Mouse (Mus musculus): ENCODE measurements around the gene Phkb. TPM values are rescaled to one million over a fixed set of nuclear protein-coding genes. Genes with fewer than 3 reads are reported as not detected.

Gene Phkb
- polyA plus RNA-seq, 1 experiment from 2014 or later = 43.3 TPM

- no peak for ATAC-seq (ENCODE audit: extremely low read depth, insufficient number of reproducible peaks, low FRiP score, low TSS enrichment)
- Histone ChIP-seq H3K9me3 (no peaks in the 10 kb centered on the region), H3K4me3 (no peak overlapping the region), H3K27ac (replicated peaks) (no peak overlapping the region), H3K27me3 (replicated peaks) (no peaks in the 10 kb centered on the region), H3K4me2 (no peak overlapping the region), H3K4me1 (no peaks in the 10 kb centered on the region), H3K36me3 (no peaks in the 10 kb centered on the region), H3K9ac (no peak overlapping the region)
- 82% methylated on average over 5 of the region's 5 CpGs for WGBS
Observed at GRCm38 (mm10) chr8:85860612-85861011, 19.9 kb downstream of the Phkb start.

GRCm38 (mm10) chr8:85862381-85862780, 21.6 kb downstream of the Phkb start:
- Histone ChIP-seq H3K4me3 (no peak overlapping the region), H3K4me2 (no peak overlapping the region), H3K27me3 (replicated peaks) (no peaks in the 10 kb centered on the region), H3K9me3 (no peaks in the 10 kb centered on the region), H3K4me1 (no peaks in the 10 kb centered on the region), H3K36me3 (no peaks in the 10 kb centered on the region), H3K9ac (no peak overlapping the region), H3K27ac (replicated peaks) (no peak overlapping the region)
- 76% methylated on average over 1 of the region's 1 CpGs for WGBS
- ATAC-seq (ENCODE audit: extremely low read depth, insufficient number of reproducible peaks, low FRiP score, low TSS enrichment) = no peak

GRCm38 (mm10) chr8:85871660-85872059, 30.9 kb downstream of the Phkb start:
- Histone ChIP-seq H3K9me3 (no peaks in the 10 kb centered on the region), H3K4me1 (0 out of 2 replicates have a peak, but pooled peaks cover 3% of the 10 kb centered on the region), H3K4me2 (no peak overlapping the region), H3K36me3 (no peaks in the 10 kb centered on the region), H3K4me3 (no peak overlapping the region), H3K9ac (no peak overlapping the region), H3K27ac (replicated peaks) (peak overlapping the region; percentile 26; the same call in 1 of the 2 replicates), H3K27me3 (replicated peaks) (no peaks in the 10 kb centered on the region)
- WGBS = 65% methylated on average over 2 of the region's 2 CpGs
- ATAC-seq (ENCODE audit: extremely low read depth, insufficient number of reproducible peaks, low FRiP score, low TSS enrichment) = no peak

GRCm38 (mm10) chr8:85877976-85878375, 37.2 kb downstream of the Phkb start:
- Histone ChIP-seq H3K9ac (no peak overlapping the region), H3K27me3 (replicated peaks) (no peaks in the 10 kb centered on the region), H3K4me1 (no peaks in the 10 kb centered on the region), H3K36me3 (peaks cover 36% of the 10 kb centered on the region), H3K4me2 (no peak overlapping the region), H3K27ac (replicated peaks) (no peak overlapping the region), H3K9me3 (no peaks in the 10 kb centered on the region), H3K4me3 (no peak overlapping the region)
- 94% methylated on average over 8 of the region's 8 CpGs for WGBS
- no peak for ATAC-seq (ENCODE audit: extremely low read depth, insufficient number of reproducible peaks, low FRiP score, low TSS enrichment)

GRCm38 (mm10) chr8:85879624-85880023, 38.9 kb downstream of the Phkb start:
- Histone ChIP-seq H3K4me2 (no peak overlapping the region), H3K27ac (replicated peaks) (no peak overlapping the region), H3K36me3 (peaks cover 42% of the 10 kb centered on the region), H3K9me3 (no peaks in the 10 kb centered on the region), H3K9ac (no peak overlapping the region), H3K27me3 (replicated peaks) (no peaks in the 10 kb centered on the region), H3K4me1 (no peaks in the 10 kb centered on the region), H3K4me3 (no peak overlapping the region)
- 61% methylated on average over 7 of the region's 7 CpGs for WGBS
- ATAC-seq (ENCODE audit: extremely low read depth, insufficient number of reproducible peaks, low FRiP score, low TSS enrichment) = no peak

GRCm38 (mm10) chr8:85884811-85885210, 44.1 kb downstream of the Phkb start:
- H3K36me3 ChIP-seq = peaks cover 42% of the 10 kb centered on the region
- no peaks in the 10 kb centered on the region for H3K27me3 ChIP-seq (replicated peaks)
- H3K9ac ChIP-seq = no peak overlapping the region
- ATAC-seq (ENCODE audit: extremely low read depth, insufficient number of reproducible peaks, low FRiP score, low TSS enrichment) = no peak
- 95% methylated on average over 3 of the region's 3 CpGs for WGBS
- no peak overlapping the region for H3K4me2 ChIP-seq
- H3K9me3 ChIP-seq = 0 out of 2 replicates have a peak, but pooled peaks cover under 1% of the 10 kb centered on the region
- H3K4me3 ChIP-seq = no peak overlapping the region
- no peaks in the 10 kb centered on the region for H3K4me1 ChIP-seq
- no peak overlapping the region for H3K27ac ChIP-seq (replicated peaks)

GRCm38 (mm10) chr8:85897636-85898035, 56.9 kb downstream of the Phkb start:
- no peak for ATAC-seq (ENCODE audit: extremely low read depth, insufficient number of reproducible peaks, low FRiP score, low TSS enrichment)
- no peak overlapping the region for H3K4me2 ChIP-seq
- no peaks in the 10 kb centered on the region for H3K27me3 ChIP-seq (replicated peaks)
- no peak overlapping the region for H3K27ac ChIP-seq (replicated peaks)
- 92% methylated on average over 2 of the region's 2 CpGs for WGBS
- peaks cover 27% of the 10 kb centered on the region for H3K36me3 ChIP-seq
- H3K4me1 ChIP-seq = no peaks in the 10 kb centered on the region
- H3K9me3 ChIP-seq = no peaks in the 10 kb centered on the region
- H3K4me3 ChIP-seq = no peak overlapping the region
- no peak overlapping the region for H3K9ac ChIP-seq

- ATAC-seq (ENCODE audit: extremely low read depth, insufficient number of reproducible peaks, low FRiP score, low TSS enrichment) = no peak
- Histone ChIP-seq H3K4me1 (peaks cover 17% of the 10 kb centered on the region), H3K4me2 (no peak overlapping the region), H3K27me3 (replicated peaks) (no peaks in the 10 kb centered on the region), H3K9ac (no peak overlapping the region), H3K27ac (replicated peaks) (no peak overlapping the region), H3K4me3 (no peak overlapping the region), H3K36me3 (peaks cover 21% of the 10 kb centered on the region; the same call in 1 of the 2 replicates), H3K9me3 (no peaks in the 10 kb centered on the region)
Observed at GRCm38 (mm10) chr8:85924991-85925390, 84.2 kb downstream of the Phkb start.

GRCm38 (mm10) chr8:85925574-85925973, 84.8 kb downstream of the Phkb start:
- H3K9me3 ChIP-seq = no peaks in the 10 kb centered on the region
- ATAC-seq (ENCODE audit: extremely low read depth, insufficient number of reproducible peaks, low FRiP score, low TSS enrichment) = no peak
- no peak overlapping the region for H3K4me3 ChIP-seq
- peaks cover 17% of the 10 kb centered on the region for H3K4me1 ChIP-seq
- no peak overlapping the region for H3K9ac ChIP-seq
- WGBS = 82% methylated on average over 1 of the region's 1 CpGs
- peaks cover 22% of the 10 kb centered on the region; the same call in 1 of the 2 replicates for H3K36me3 ChIP-seq
- H3K27me3 ChIP-seq (replicated peaks) = no peaks in the 10 kb centered on the region
- H3K4me2 ChIP-seq = no peak overlapping the region
- peak overlapping the region; percentile 54; the same call in 1 of the 2 replicates for H3K27ac ChIP-seq (replicated peaks)

GRCm38 (mm10) chr8:85926107-85926506, 85.3 kb downstream of the Phkb start:
- peaks cover 17% of the 10 kb centered on the region for H3K4me1 ChIP-seq
- H3K9ac ChIP-seq = no peak overlapping the region
- 36% methylated on average over 3 of the region's 3 CpGs for whole genome bisulfite sequencing
- ATAC-seq (ENCODE audit: extremely low read depth, insufficient number of reproducible peaks, low FRiP score, low TSS enrichment) = no peak
- no peaks in the 10 kb centered on the region for H3K9me3 ChIP-seq
- peak overlapping the region; percentile 54 for H3K27ac ChIP-seq (replicated peaks)
- no peak overlapping the region for H3K4me3 ChIP-seq
- H3K27me3 ChIP-seq (replicated peaks) = no peaks in the 10 kb centered on the region
- H3K36me3 ChIP-seq = peaks cover 22% of the 10 kb centered on the region; the same call in 1 of the 2 replicates
- H3K4me2 ChIP-seq = peak overlapping the region; percentile 11; the same call in 1 of the 2 replicates

- Histone ChIP-seq H3K4me1 (no peaks in the 10 kb centered on the region), H3K9me3 (no peaks in the 10 kb centered on the region), H3K9ac (no peak overlapping the region), H3K36me3 (peaks cover 38% of the 10 kb centered on the region), H3K4me2 (no peak overlapping the region), H3K27ac (replicated peaks) (no peak overlapping the region), H3K4me3 (no peak overlapping the region), H3K27me3 (replicated peaks) (no peaks in the 10 kb centered on the region)
- ATAC-seq (ENCODE audit: extremely low read depth, insufficient number of reproducible peaks, low FRiP score, low TSS enrichment) = no peak
- 91% methylated on average over 5 of the region's 5 CpGs for WGBS
Observed at GRCm38 (mm10) chr8:85936148-85936547, 95.4 kb downstream of the Phkb start.

- no peak for ATAC-seq (ENCODE audit: extremely low read depth, insufficient number of reproducible peaks, low FRiP score, low TSS enrichment)
- 66% methylated on average over 7 of the region's 7 CpGs for WGBS
- no peak overlapping the region for H3K27ac ChIP-seq (replicated peaks)
- H3K4me2 ChIP-seq = no peak overlapping the region
- no peaks in the 10 kb centered on the region for H3K4me1 ChIP-seq
- H3K9ac ChIP-seq = no peak overlapping the region
- H3K9me3 ChIP-seq = no peaks in the 10 kb centered on the region
- no peak overlapping the region for H3K4me3 ChIP-seq
- no peaks in the 10 kb centered on the region for H3K27me3 ChIP-seq (replicated peaks)
- H3K36me3 ChIP-seq = peaks cover 46% of the 10 kb centered on the region
Observed at GRCm38 (mm10) chr8:85937343-85937742, 96.6 kb downstream of the Phkb start.
